Comparison of ENCODE assay signal across 8 mouse cellular contexts in genomic region chr15:101858673-101859425, GRCm38 (mm10). TPM values are rescaled to one million over a fixed set of nuclear protein-coding genes. Genes with fewer than 3 reads are reported as not detected.
DNase-seq lines count a peak whose midpoint lies in the region; ATAC-seq and TF ChIP-seq lines count a peak whose summit lies in the region.

No protein-coding gene starts in this region.

- TF ChIP-seq CTCF in left cerebral cortex, adult 2 months (IDR thresholded peaks at IDR 0.05): no peak

- H3K4me3 ChIP-seq in lung, embryonic 15.5 days: no peak overlapping the region
- peak overlapping the region; percentile 58 for H3K4me3 ChIP-seq in forebrain, embryonic 10.5 days
- no peak overlapping the region for H3K4me3 ChIP-seq in limb, embryonic 11.5 days (ENCODE audit: low read depth, low read length)
- no peak overlapping the region for H3K4me3 ChIP-seq in stomach, embryonic 14.5 days (ENCODE audit: low read depth, low read length)
- H3K4me3 ChIP-seq in left cerebral cortex, adult 2 months: no peak overlapping the region

- H3K4me1 ChIP-seq in lung, embryonic 15.5 days: no peaks in the 10 kb centered on the region
- peaks cover 36% of the 10 kb centered on the region for H3K4me1 ChIP-seq in forebrain, embryonic 10.5 days
- H3K4me1 ChIP-seq in limb, embryonic 11.5 days (ENCODE audit: control insufficient read depth, insufficient read depth, low read length): no peaks in the 10 kb centered on the region
- 0 out of 2 replicates have a peak, but pooled peaks cover 4% of the 10 kb centered on the region for H3K4me1 ChIP-seq in stomach, embryonic 14.5 days (ENCODE audit: control insufficient read depth, insufficient read depth, low read length)

- no peak overlapping the region for H3K9ac ChIP-seq in lung, embryonic 15.5 days
- no peak overlapping the region for H3K9ac ChIP-seq in limb, embryonic 11.5 days (ENCODE audit: low read length)
- no peak overlapping the region for H3K9ac ChIP-seq in stomach, embryonic 14.5 days (replicated peaks; ENCODE audit: low read depth, low read length)

- peaks cover 64% of the 10 kb centered on the region for H3K27me3 ChIP-seq in lung, embryonic 15.5 days
- H3K27me3 ChIP-seq in forebrain, embryonic 10.5 days (ENCODE audit: poor library complexity, severe bottlenecking): peaks cover 86% of the 10 kb centered on the region
- H3K27me3 ChIP-seq in limb, embryonic 11.5 days (ENCODE audit: control insufficient read depth, insufficient read depth, low read length): peaks cover 25% of the 10 kb centered on the region
- peaks cover 3% of the 10 kb centered on the region; the same call in 1 of the 2 replicates for H3K27me3 ChIP-seq in stomach, embryonic 14.5 days (ENCODE audit: control insufficient read depth, insufficient read depth, low read length)

- no peak for DNase-seq in lung, postnatal 10 days
- peak; percentile 20 for DNase-seq in forebrain, embryonic 10.5 days (ENCODE audit: extremely low spot score, low spot score)
- peak; percentile 32 for DNase-seq in limb, embryonic 11.5 days (ENCODE audit: low spot score)
- no peak for DNase-seq in adrenal gland, adult 2 months
- no peak for DNase-seq in left cerebral cortex, adult 2 months (ENCODE audit: extremely low spot score in 1 of 2, low spot score in 2 of 2)
- DNase-seq in right cerebral cortex, postnatal 36 days (ENCODE audit: low spot score in 2 of 2): no peak

- no peaks in the 10 kb centered on the region for H3K9me3 ChIP-seq in lung, embryonic 15.5 days
- no peaks in the 10 kb centered on the region for H3K9me3 ChIP-seq in forebrain, embryonic 10.5 days
- no peaks in the 10 kb centered on the region for H3K9me3 ChIP-seq in limb, embryonic 11.5 days (ENCODE audit: control insufficient read depth, low read length)
- H3K9me3 ChIP-seq in stomach, embryonic 14.5 days (ENCODE audit: control insufficient read depth, low read depth, low read length): no peaks in the 10 kb centered on the region

- 4% methylated on average over 11 of the region's 11 CpGs for WGBS in lung, embryonic 15.5 days
- 6% methylated on average over 11 of the region's 11 CpGs for WGBS in forebrain, embryonic 10.5 days
- 6% methylated on average over 11 of the region's 11 CpGs for whole genome bisulfite sequencing in limb, embryonic 11.5 days
- WGBS in stomach, embryonic 14.5 days: 10% methylated on average over 11 of the region's 11 CpGs

- H3K27ac ChIP-seq in lung, embryonic 15.5 days: no peak overlapping the region
- H3K27ac ChIP-seq in forebrain, embryonic 10.5 days: no peak overlapping the region
- no peak overlapping the region for H3K27ac ChIP-seq in limb, embryonic 11.5 days (replicated peaks; ENCODE audit: low read depth, low read length)
- no peak overlapping the region for H3K27ac ChIP-seq in stomach, embryonic 14.5 days (ENCODE audit: low read length)
- no peak overlapping the region; the same call in 1 of the 2 replicates for H3K27ac ChIP-seq in left cerebral cortex, adult 2 months

- ATAC-seq in lung, embryonic 15.5 days (ENCODE audit: borderline replicate concordance, extremely low read depth, low FRiP score, low TSS enrichment): no peak
- ATAC-seq in limb, embryonic 11.5 days (ENCODE audit: insufficient number of reproducible peaks, low FRiP score, low TSS enrichment, low read depth): no peak
- ATAC-seq in stomach, embryonic 14.5 days (ENCODE audit: insufficient number of reproducible peaks, insufficient read depth, low FRiP score, low read depth): no peak

- peak overlapping the region; percentile 72 for H3K4me2 ChIP-seq in lung, embryonic 15.5 days
- H3K4me2 ChIP-seq in limb, embryonic 11.5 days (ENCODE audit: low read depth, severe bottlenecking): peak overlapping the region; percentile 58; the same call in 1 of the 2 replicates
- peak overlapping the region; percentile 80; the same call in 1 of the 2 replicates for H3K4me2 ChIP-seq in stomach, embryonic 14.5 days (replicated peaks; ENCODE audit: low read depth, low read length)

- intact Hi-C loops in left cerebral cortex, adult 2 months (cut with DNase I): no loop called here

- H3K36me3 ChIP-seq in lung, embryonic 15.5 days: no peaks in the 10 kb centered on the region
- H3K36me3 ChIP-seq in forebrain, embryonic 10.5 days (replicated peaks): no peaks in the 10 kb centered on the region
- no peaks in the 10 kb centered on the region for H3K36me3 ChIP-seq in limb, embryonic 11.5 days (ENCODE audit: control insufficient read depth, insufficient read depth, low read length)
- H3K36me3 ChIP-seq in stomach, embryonic 14.5 days (ENCODE audit: control insufficient read depth, insufficient read depth, low read length): no peaks in the 10 kb centered on the region

RNA-seq across cellular contexts. Expression of gene Krt1, which starts 8.3 kb away (rescaled TPM):
- 0.54 and 0.55 TPM in 2 replicates for polyA plus RNA-seq in lung, embryonic 15.5 days (2015; fragmentation: Nextera tagmentation; extraction: Ambion mirVana)
- 0.71 and 1.2 TPM in 2 replicates for polyA plus RNA-seq in forebrain, embryonic 10.5 days (2016; fragmentation: Nextera tagmentation; extraction: Ambion mirVana)
- 0.61 and 0.75 TPM in 2 replicates for polyA plus RNA-seq in limb, embryonic 11.5 days (2014; fragmentation: Nextera tagmentation; extraction: Ambion mirVana)
- polyA plus RNA-seq in stomach, embryonic 14.5 days (2014; fragmentation: Nextera tagmentation; extraction: Ambion mirVana): 1.4 and 1.9 TPM in 2 replicates
- under 1 TPM; 0.10 to 0.17 TPM for total RNA-seq in adrenal gland, adult 2 months (2021)
- 0.68 and 1.2 TPM in 2 replicates for polyA plus RNA-seq in adrenal gland, adult 2 months (2012; rRNA removed)
- total RNA-seq in left cerebral cortex, adult 2 months (2021): 1 to 10 TPM; 1.8 to 2.3 TPM

RNA-seq across cellular contexts. Expression of gene Krt77, which starts 10.7 kb away (rescaled TPM):
- polyA plus RNA-seq in lung, embryonic 15.5 days (2015; fragmentation: Nextera tagmentation; extraction: Ambion mirVana): not detected in 2 replicates
- not detected in 2 replicates for polyA plus RNA-seq in forebrain, embryonic 10.5 days (2016; fragmentation: Nextera tagmentation; extraction: Ambion mirVana)
- not detected in 2 replicates for polyA plus RNA-seq in limb, embryonic 11.5 days (2014; fragmentation: Nextera tagmentation; extraction: Ambion mirVana)
- polyA plus RNA-seq in stomach, embryonic 14.5 days (2014; fragmentation: Nextera tagmentation; extraction: Ambion mirVana): 0.13 and 0.14 TPM in 2 replicates
- total RNA-seq in adrenal gland, adult 2 months (2021): not detected
- polyA plus RNA-seq in adrenal gland, adult 2 months (2012; rRNA removed): not detected in 2 replicates
- total RNA-seq in left cerebral cortex, adult 2 months (2021): 10 to 100 TPM; 11.4 to 13.8 TPM

RNA-seq across cellular contexts. Expression of gene Krt76, which starts 33.9 kb away (rescaled TPM):
- not detected in 2 replicates for polyA plus RNA-seq in lung, embryonic 15.5 days (2015; fragmentation: Nextera tagmentation; extraction: Ambion mirVana)
- not detected in 2 replicates for polyA plus RNA-seq in forebrain, embryonic 10.5 days (2016; fragmentation: Nextera tagmentation; extraction: Ambion mirVana)
- polyA plus RNA-seq in limb, embryonic 11.5 days (2014; fragmentation: Nextera tagmentation; extraction: Ambion mirVana): not detected in 2 replicates
- polyA plus RNA-seq in stomach, embryonic 14.5 days (2014; fragmentation: Nextera tagmentation; extraction: Ambion mirVana): not detected in 2 replicates
- total RNA-seq in adrenal gland, adult 2 months (2021): not detected
- not detected in 2 replicates for polyA plus RNA-seq in adrenal gland, adult 2 months (2012; rRNA removed)
- not detected for total RNA-seq in left cerebral cortex, adult 2 months (2021)

RNA-seq across cellular contexts. Expression of gene Krt2, which starts 40.9 kb away (rescaled TPM):
- not detected in 2 replicates for polyA plus RNA-seq in lung, embryonic 15.5 days (2015; fragmentation: Nextera tagmentation; extraction: Ambion mirVana)
- polyA plus RNA-seq in forebrain, embryonic 10.5 days (2016; fragmentation: Nextera tagmentation; extraction: Ambion mirVana): not detected in 2 replicates
- not detected in 2 replicates for polyA plus RNA-seq in limb, embryonic 11.5 days (2014; fragmentation: Nextera tagmentation; extraction: Ambion mirVana)
- not detected in 2 replicates for polyA plus RNA-seq in stomach, embryonic 14.5 days (2014; fragmentation: Nextera tagmentation; extraction: Ambion mirVana)
- total RNA-seq in adrenal gland, adult 2 months (2021): not detected
- not detected in 2 replicates for polyA plus RNA-seq in adrenal gland, adult 2 months (2012; rRNA removed)
- 1 to 10 TPM in 1 of 2 experiments, under 1 TPM in 1; 0.20 to 1.1 TPM for total RNA-seq in left cerebral cortex, adult 2 months (2021)

RNA-seq across cellular contexts. Expression of gene Krt73, which starts 56.7 kb away (rescaled TPM):
- polyA plus RNA-seq in lung, embryonic 15.5 days (2015; fragmentation: Nextera tagmentation; extraction: Ambion mirVana): not detected in 2 replicates
- polyA plus RNA-seq in forebrain, embryonic 10.5 days (2016; fragmentation: Nextera tagmentation; extraction: Ambion mirVana): not detected in 2 replicates
- polyA plus RNA-seq in limb, embryonic 11.5 days (2014; fragmentation: Nextera tagmentation; extraction: Ambion mirVana): not detected in 2 replicates
- not detected in 2 replicates for polyA plus RNA-seq in stomach, embryonic 14.5 days (2014; fragmentation: Nextera tagmentation; extraction: Ambion mirVana)
- total RNA-seq in adrenal gland, adult 2 months (2021): not detected
- polyA plus RNA-seq in adrenal gland, adult 2 months (2012; rRNA removed): not detected in 2 replicates
- 1 to 10 TPM; 1.0 to 1.2 TPM for total RNA-seq in left cerebral cortex, adult 2 months (2021)

Comparison
In these comparisons a context has a peak if more than half of its experiments do, and no peak if none do; other contexts are left out.
1. DNase-seq: peak in forebrain, embryonic 10.5 days (single experiment) and limb, embryonic 11.5 days (single experiment); none in lung, postnatal 10 days (single experiment), adrenal gland, adult 2 months (single experiment), left cerebral cortex, adult 2 months (0 of 2) and right cerebral cortex, postnatal 36 days (0 of 2).
2. Peak in every context shown above with its lines, with median percentiles within 50 percentile points of each other: H3K4me2 ChIP-seq.